Comparison of ENCODE assay signal across 1 mouse cellular context in genomic region chr17:56291171-56291511, GRCm38 (mm10).
TF ChIP-seq lines count a peak whose summit lies in the region.

No protein-coding gene starts in this region.

TF ChIP-seq in MEL, 35 proteins besides CTCF, POLR2A, EP300 and RAD21 (continued from another document):
- TF ChIP-seq TAL1 (IDR thresholded peaks at IDR 0.05; ENCODE audit: low read length) (peak; percentile 23; the same call in 1 of the 2 replicates), GATA1 (IDR thresholded peaks at IDR 0.05; ENCODE audit: low read depth, low read length) (peak; percentile 58), MAFK (IDR thresholded peaks at IDR 0.05; ENCODE audit: borderline replicate concordance, low read depth, low read length) (no peak), ETS1 (IDR thresholded peaks at IDR 0.05; ENCODE audit: low read depth, low read length) (peak; percentile 78; the same call in 1 of the 2 replicates), ZC3H11A (IDR thresholded peaks at IDR 0.05; ENCODE audit: low read depth, low read length) (no peak), ZNF384 (IDR thresholded peaks at IDR 0.05; ENCODE audit: low read depth, low read length) (peak; percentile 95), SMC3 (IDR thresholded peaks at IDR 0.05; ENCODE audit: low read depth, low read length) (peak; percentile 79), JUND (IDR thresholded peaks at IDR 0.05; ENCODE audit: low read depth, low read length) (no peak), MYC (IDR thresholded peaks at IDR 0.05; ENCODE audit: low read depth, low read length) (0 out of 2 replicates have a peak, but pooled peaks have one; percentile 65), MAZ (IDR thresholded peaks at IDR 0.05; ENCODE audit: low read depth, low read length) (peak; percentile 85; the same call in 1 of the 2 replicates), MAX (IDR thresholded peaks at IDR 0.05; ENCODE audit: low read length) (peak; percentile 67), HCFC1 (IDR thresholded peaks at IDR 0.05; ENCODE audit: low read depth, low read length) (peak; percentile 86)
TF ChIP-seq in MEL: peak in this region for 15.
